Mouse (Mus musculus) megakaryocyte, embryonic 14.5 days (primary cell): ENCODE results near the gene Ribc1. TPM values are rescaled to one million over a fixed set of nuclear protein-coding genes. Genes with fewer than 3 reads are reported as not detected.

Experiments
- H3K27me3 ChIP-seq: replicated peaks from 2 replicates; pipeline ENCODE3; 2012; ENCODE audit warnings: inconsistent platforms
- H3K36me3 ChIP-seq: replicated peaks from 2 replicates; pipeline ENCODE3; 2012; ENCODE audit warnings: low read length, inconsistent platforms, mixed read lengths
- H3K4me1 ChIP-seq: 2 replicates; pipeline ENCODE4 v1.6.1; 2012; ENCODE audit warnings: inconsistent platforms
- H3K4me3 ChIP-seq: replicated peaks from 2 replicates; pipeline ENCODE3; 2012; ENCODE audit warnings: moderate library complexity, mild to moderate bottlenecking, inconsistent platforms
- H3K9me3 ChIP-seq: 2 replicates; pipeline ENCODE4 v1.6.1; 2012; ENCODE audit warnings: inconsistent platforms
- FLI1 ChIP-seq: IDR thresholded peaks from 2 replicates; pipeline ENCODE4 v1.6.1; 2012; ENCODE audit warnings: low read length, inconsistent platforms, mixed read lengths
- GATA1 ChIP-seq: IDR thresholded peaks from 3 replicates; pipeline ENCODE4 v1.6.1; 2012; ENCODE audit warnings: mixed read lengths, low read length, inconsistent platforms, borderline replicate concordance
- polyA plus RNA-seq: library from polyadenylated mRNA; stranded (reverse); fragments of >175 nt; gene quantifications from 2 replicates; pipeline ENCODE4 v1.2.3, GENCODE M21; 2012; ENCODE audit warnings: low replicate concordance; ENCODE audit not compliant: insufficient read depth

The Ribc1 gene
- polyA plus RNA-seq, 1 experiment = 1.6 TPM

DNA sequence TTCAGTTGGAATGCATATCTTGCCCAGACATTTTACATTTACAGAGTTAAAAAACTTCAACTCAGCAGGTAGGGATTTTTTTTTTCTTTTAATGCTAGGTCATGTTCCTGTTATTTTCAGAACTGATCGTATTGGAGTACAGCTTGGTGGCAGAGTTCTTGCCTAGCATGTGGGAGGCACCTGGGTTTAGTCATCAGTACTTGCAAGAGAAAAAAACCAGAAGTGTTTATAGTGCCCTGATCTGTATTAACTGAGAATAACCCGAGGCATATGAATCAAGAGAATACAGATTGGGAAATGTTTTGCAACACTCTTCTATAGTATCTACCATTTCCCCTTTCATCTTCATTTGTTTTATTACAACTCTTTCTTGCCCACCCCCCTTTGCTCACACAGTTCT lies 13.2 kb downstream of the Ribc1 start:
- no peaks in the 10 kb centered on the region for H3K9me3 ChIP-seq
- peaks cover 45% of the 10 kb centered on the region for H3K36me3 ChIP-seq
- peak overlapping the region; percentile 71 for H3K4me3 ChIP-seq
- peaks cover 7% of the 10 kb centered on the region; the same call in 1 of the 2 replicates for H3K4me1 ChIP-seq
- TF ChIP-seq GATA1 = no peak
- no peak for TF ChIP-seq FLI1
- H3K27me3 ChIP-seq = peaks cover 40% of the 10 kb centered on the region

DNA sequence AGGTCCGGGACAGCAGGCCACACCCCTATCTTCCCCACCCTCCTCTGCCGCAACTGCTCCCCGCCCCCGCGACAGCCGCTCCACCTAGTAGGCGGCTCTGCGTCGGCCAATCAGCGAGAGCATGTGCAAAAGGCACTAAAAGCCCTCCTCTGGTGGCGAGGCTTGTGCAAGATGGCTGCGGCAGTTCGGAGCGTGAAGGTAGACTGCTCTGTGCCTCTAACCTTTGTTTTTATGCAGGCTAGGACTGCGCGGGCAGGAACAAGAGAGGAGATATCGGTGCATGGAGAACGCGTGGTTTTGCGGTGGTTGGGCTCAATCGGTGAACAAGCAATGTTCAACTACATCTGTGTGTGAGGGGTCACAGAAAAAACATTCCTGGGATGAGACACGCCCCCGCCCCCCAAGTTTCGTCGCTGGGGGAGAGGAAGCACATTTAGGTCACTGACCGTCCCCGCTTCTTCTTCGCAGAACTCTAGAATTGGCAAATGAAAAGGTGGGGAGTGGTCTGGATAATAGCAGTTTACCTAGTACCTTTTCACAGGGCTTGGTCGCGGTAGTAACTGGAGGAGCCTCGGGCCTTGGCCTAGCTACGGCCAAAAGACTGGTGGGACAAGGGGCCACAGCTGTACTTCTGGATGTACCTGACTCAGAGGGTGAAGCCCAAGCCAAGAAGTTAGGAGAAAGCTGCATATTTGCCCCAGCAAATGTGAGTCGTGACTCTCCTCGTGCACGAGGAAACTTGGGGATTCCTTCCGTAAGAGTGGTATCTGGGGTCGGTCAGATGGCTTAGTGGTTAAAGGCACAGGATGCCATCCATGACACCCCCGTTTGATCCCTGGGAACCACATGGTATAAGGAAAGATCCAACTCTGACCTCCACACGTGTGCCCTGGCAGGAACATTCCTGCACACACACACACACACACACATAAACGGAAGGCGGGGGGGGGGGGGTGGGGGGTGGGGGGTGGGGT lies 14.1 kb downstream of the Ribc1 start, which contains the start of gene Hsd17b10:
Gene Hsd17b10 (plus strand): TSS at position 109 of the 974 bp plus-strand sequence.
- H3K9me3 ChIP-seq = no peaks in the 10 kb centered on the region
- H3K4me3 ChIP-seq = peak within 1 kb of the TSS; percentile 95
- H3K4me1 ChIP-seq = peaks cover 7% of the 10 kb centered on the region; the same call in 1 of the 2 replicates
- peaks cover 35% of the 10 kb centered on the region for H3K27me3 ChIP-seq
- H3K36me3 ChIP-seq = peaks cover 37% of the 10 kb centered on the region
- TF ChIP-seq FLI1 (no peak), GATA1 (no peak)

DNA sequence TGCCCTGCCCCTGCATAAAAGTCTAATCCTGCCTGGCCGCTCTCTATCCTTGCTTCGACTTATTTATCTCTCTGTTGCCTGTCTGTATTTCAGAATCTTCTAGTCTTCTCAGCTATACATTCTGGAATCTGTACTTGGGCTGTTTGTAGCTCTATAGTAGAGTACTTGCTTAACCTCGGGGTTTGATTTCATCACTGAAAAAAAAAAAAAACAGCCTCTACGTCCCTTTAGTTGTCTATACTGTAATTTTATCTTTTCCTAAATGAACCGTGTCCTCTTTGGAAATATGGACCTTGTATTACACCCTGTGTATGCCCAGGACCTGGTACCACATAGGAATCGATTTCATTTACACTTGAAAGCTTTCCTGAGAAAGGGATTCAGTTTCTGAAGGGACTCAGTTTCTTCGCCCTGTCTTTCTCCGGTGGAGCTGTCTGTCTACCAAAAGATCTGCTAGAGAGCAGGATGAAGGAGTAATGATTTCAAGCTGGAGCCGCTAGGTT lies 14.9 kb downstream of the Ribc1 start:
- Histone ChIP-seq H3K4me3 (peak overlapping the region; percentile 95), H3K36me3 (peaks cover 30% of the 10 kb centered on the region), H3K9me3 (no peaks in the 10 kb centered on the region), H3K27me3 (peaks cover 34% of the 10 kb centered on the region), H3K4me1 (peaks cover 7% of the 10 kb centered on the region; the same call in 1 of the 2 replicates)
- no peak for TF ChIP-seq FLI1
- TF ChIP-seq GATA1 = no peak

DNA sequence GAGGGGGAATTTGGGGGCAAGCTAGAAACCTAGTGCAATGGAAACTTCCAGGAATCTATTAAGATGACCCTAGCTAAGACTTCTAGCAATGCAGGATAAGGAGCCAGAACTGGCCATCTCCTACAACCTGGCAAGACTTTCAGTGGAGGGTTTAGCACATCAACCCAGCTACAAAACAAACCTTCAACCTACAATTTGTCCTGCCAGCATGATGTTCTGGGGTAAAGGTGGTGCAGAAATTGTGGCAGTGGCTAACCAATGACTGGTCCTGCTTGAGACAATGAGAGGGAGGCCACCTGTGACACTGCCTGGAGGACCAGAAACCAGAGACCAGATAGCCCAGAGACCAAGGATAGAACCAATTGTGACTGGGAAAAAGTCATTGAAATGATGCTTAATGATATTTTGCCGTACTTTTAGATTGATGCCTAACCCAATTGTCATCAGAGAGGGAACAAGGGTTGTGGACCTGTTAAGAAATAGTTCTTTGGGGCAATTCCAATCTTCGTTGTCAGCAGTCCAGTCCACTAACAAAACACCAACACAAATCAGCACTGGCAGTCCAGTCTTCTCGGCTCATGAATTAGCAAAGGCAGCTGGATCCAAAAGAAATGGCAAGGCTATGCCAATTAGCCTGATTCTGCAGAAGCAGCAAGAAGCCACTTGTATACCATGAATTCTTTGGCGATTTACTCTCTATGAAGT lies 16.9 kb downstream of the Ribc1 start:
- peaks cover 10% of the 10 kb centered on the region for H3K36me3 ChIP-seq
- H3K4me1 ChIP-seq = peaks cover 7% of the 10 kb centered on the region; the same call in 1 of the 2 replicates
- TF ChIP-seq FLI1 (no peak), GATA1 (no peak)
- H3K9me3 ChIP-seq = no peaks in the 10 kb centered on the region
- H3K4me3 ChIP-seq = no peak overlapping the region
- H3K27me3 ChIP-seq = peaks cover 31% of the 10 kb centered on the region

Other genes starting within 250 kb of the Ribc1 start
- 6.5 and 7.4 TPM in 2 replicates for gene Huwe1, start 215.5 kb downstream of the Ribc1 start, polyA plus RNA-seq
- gene Hsd17b10, start 14.4 kb downstream of the Ribc1 start, polyA plus RNA-seq = 49.6 TPM in 1 of 2 replicates, not detected in the other
- gene Smc1a, start 133 bp upstream of the Ribc1 start, polyA plus RNA-seq = 0.35 and 5.6 TPM in 2 replicates
- gene Iqsec2, start 128.0 kb upstream of the Ribc1 start, polyA plus RNA-seq = 7.4 and 8.8 TPM in 2 replicates
- 42.5 and 70.8 TPM in 2 replicates for gene Kdm5c, start 216.7 kb upstream of the Ribc1 start, polyA plus RNA-seq